Mouse (Mus musculus): Measurements from ENCODE around the gene Atp7b. TPM values are rescaled to one million over a fixed set of nuclear protein-coding genes. Genes with fewer than 3 reads are reported as not detected.

Atp7b gene
- polyA plus RNA-seq (2021; fragmentation: Nextera tagmentation), result 0.41 and 0.47 TPM in 2 replicates
- long read RNA-seq, experiment 1, result 0 reads
- long read RNA-seq, experiment 2, partial matches to known transcripts, result 0 of 2 reads
- long read RNA-seq, experiment 2, other reads (novel, unspliced or antisense), result 2 of 2 reads

DNA sequence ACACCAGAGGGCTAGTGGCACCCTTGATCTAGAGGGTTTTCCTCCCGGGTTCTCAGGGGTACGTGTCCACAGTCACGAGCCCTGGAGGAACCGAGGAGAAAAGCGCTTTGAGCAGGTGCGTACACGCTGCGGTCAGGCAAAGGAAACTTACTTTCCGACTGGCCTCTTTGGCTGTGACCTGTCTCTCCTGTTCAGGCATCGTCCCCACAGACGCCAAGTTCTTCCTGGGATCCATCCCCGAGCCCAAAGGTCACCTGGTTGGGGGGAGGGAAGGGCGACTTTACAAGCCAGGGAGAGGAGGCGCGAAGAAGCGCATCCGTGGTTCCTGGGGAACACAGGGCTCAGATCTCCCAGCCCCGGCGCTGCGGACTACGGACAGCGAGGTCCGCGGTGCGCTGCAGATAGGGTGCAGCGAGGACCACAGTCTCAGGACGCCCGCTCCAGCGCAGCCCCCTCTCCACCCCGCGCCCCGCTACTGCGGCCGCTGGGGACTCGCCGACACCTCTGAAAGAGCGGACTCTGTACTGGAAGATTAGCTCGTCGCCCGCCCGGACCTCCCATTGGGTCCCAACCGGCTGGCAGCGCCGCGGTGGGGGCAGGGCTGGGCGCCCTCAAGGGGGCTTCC is at the start of gene Atp7b:
TSS of gene Atp7b (minus strand) at position 485 of the 625 bp plus-strand sequence.

DNA sequence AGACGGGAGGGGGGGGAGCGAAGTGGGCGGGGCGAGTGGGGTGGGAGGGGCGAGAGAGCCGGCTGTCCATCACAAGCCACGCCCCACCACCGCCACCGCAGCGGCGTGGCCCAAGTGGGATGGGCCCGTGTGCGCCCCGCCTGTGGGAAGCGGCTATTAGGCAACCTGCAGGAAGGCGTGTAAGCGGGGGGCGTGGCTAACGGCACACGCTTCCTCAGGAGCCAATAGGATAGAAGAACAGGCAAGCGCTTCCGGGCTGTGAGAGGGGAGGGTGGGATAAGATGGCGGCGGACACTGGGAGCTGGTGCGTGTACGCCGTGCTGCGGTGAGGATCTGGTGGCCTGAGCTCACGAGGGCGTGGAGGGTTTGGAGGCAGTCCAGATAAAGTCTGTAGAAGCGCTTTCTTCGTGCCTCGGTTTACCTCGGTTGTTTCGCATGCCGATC is 363 bp upstream of the Atp7b start, which contains the start of gene Alg11:
TSS of gene Alg11 (plus strand) at position 276 of the 444 bp plus-strand sequence.

DNA sequence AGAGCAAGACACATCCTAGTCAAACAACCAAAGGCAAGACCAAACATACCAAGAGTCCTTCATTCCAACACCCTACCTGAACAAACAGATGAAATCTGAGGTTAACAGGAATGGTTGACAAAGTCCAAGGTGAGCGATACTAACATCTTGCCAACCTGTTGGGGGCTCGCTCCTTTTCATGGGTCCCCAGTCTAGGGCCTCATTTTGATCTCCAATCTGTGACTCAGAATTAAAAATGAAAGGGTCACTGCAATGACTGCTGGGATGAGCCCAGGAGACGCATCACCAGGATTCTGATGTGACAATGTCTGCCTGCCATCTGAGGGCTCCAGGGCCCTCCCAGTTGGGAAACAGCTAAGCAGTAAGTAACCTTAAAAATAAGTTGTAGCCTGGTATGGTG is 90.6 kb downstream of the Atp7b start, which contains the start of gene Ccdc70:
TSS of gene Ccdc70 (plus strand) at position 301 of the 400 bp plus-strand sequence.

DNA sequence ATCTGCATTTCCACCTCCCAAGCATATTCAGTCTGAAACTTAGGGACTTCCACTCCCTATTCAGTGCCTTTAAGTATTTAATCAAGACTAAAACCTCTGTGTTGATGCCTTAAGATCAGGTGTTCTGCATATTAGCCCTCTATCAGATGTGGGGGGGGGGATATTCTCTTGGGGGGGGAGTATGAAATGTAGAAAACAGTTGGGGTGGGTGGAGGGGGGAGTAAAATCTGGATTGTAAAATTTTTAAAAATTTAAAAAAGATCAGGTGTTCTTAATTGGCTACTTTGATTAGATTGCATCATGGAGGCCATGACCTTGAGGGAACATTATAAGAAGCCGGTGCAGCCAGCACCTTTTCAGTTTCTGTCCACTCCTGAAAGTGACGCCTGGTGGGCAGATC is 101.7 kb downstream of the Atp7b start, which contains the start of gene Fam90a1a:
TSS of gene Fam90a1a (plus strand) at position 301 of the 400 bp plus-strand sequence.

DNA sequence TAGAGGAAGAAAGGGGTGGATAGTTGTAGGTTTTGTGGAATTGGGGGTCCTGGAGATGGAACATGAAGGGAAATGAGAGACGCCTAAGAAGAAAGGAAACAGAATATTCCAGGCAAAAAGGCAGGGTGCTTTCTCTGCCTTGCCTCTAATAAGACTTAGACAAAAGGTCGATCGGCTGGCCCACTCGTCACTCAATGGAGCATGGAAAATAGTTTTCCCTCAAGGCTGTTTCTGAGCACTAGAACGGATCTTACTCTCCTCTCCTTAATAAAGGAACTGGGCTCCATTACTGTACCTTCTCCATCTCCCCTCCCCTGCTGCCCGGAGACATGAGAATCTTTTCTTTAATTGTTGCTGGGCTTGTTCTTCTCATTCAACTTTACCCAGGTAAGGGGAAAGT is 113.6 kb downstream of the Atp7b start, which contains the start of gene Defb13:
TSS of gene Defb13 (plus strand) at position 301 of the 400 bp plus-strand sequence.

Other genes with a start within 250 kb of the Atp7b start
- gene Defb50, start 236.8 kb downstream of the Atp7b start, polyA plus RNA-seq (2021; fragmentation: Nextera tagmentation), result not detected in 2 replicates
- gene Defb2, start 220.4 kb downstream of the Atp7b start, polyA plus RNA-seq (2021; fragmentation: Nextera tagmentation), result not detected in 2 replicates
- not detected in 2 replicates for gene Defb10, start 201.4 kb downstream of the Atp7b start, polyA plus RNA-seq (2021; fragmentation: Nextera tagmentation)
- not detected in 2 replicates for gene Defb9, start 174.9 kb downstream of the Atp7b start, polyA plus RNA-seq (2021; fragmentation: Nextera tagmentation)
- gene Defb11, start 153.9 kb downstream of the Atp7b start, polyA plus RNA-seq (2021; fragmentation: Nextera tagmentation), result not detected in 2 replicates
- not detected in 2 replicates for gene Defb15, start 127.6 kb downstream of the Atp7b start, polyA plus RNA-seq (2021; fragmentation: Nextera tagmentation)
- gene Defb35, start 122.0 kb downstream of the Atp7b start, polyA plus RNA-seq (2021; fragmentation: Nextera tagmentation), result not detected in 2 replicates
- not detected in 2 replicates for gene Defb13, start 113.5 kb downstream of the Atp7b start, polyA plus RNA-seq (2021; fragmentation: Nextera tagmentation)
- not detected in 2 replicates for gene Fam90a1a, start 101.6 kb downstream of the Atp7b start, polyA plus RNA-seq (2021; fragmentation: Nextera tagmentation)
- gene Ccdc70, start 90.5 kb downstream of the Atp7b start, polyA plus RNA-seq (2021; fragmentation: Nextera tagmentation), result not detected in 2 replicates
- 15.2 and 22.9 TPM in 2 replicates for gene Alg11, start 416 bp upstream of the Atp7b start, polyA plus RNA-seq (2021; fragmentation: Nextera tagmentation)
- 0.09 and 0.34 TPM in 2 replicates for gene Nek5, start 64.7 kb upstream of the Atp7b start, polyA plus RNA-seq (2021; fragmentation: Nextera tagmentation)
- gene Nek3, start 106.1 kb upstream of the Atp7b start, polyA plus RNA-seq (2021; fragmentation: Nextera tagmentation), result 0.93 and 1.4 TPM in 2 replicates
- gene Ckap2, start 125.5 kb upstream of the Atp7b start, polyA plus RNA-seq (2021; fragmentation: Nextera tagmentation), result 0.15 and 0.48 TPM in 2 replicates
- gene Vps36, start 132.5 kb upstream of the Atp7b start, polyA plus RNA-seq (2021; fragmentation: Nextera tagmentation), result 10.6 and 11.1 TPM in 2 replicates
- gene Thsd1, start 167.0 kb upstream of the Atp7b start, polyA plus RNA-seq (2021; fragmentation: Nextera tagmentation), result 1.3 and 1.9 TPM in 2 replicates
- gene Tpte, start 223.1 kb upstream of the Atp7b start, polyA plus RNA-seq (2021; fragmentation: Nextera tagmentation), result not detected in 2 replicates

Measured in left cerebral cortex, adult 6 months (tissue).